Mouse (Mus musculus): ENCODE measurements around the gene Cntnap2. TPM values are rescaled to one million over a fixed set of nuclear protein-coding genes. Genes with fewer than 3 reads are reported as not detected.

The Cntnap2 gene
- polyA plus RNA-seq, 1 experiment: 0.26 TPM

- TF ChIP-seq TAL1 (IDR thresholded peaks at IDR 0.05; ENCODE audit: low read length): no peak
- no peak for TF ChIP-seq GATA1 (IDR thresholded peaks at IDR 0.05; ENCODE audit: low read length)
- no peak overlapping the region for H3K4me3 ChIP-seq (replicated peaks)
- no peaks in the 10 kb centered on the region for H3K9me3 ChIP-seq (ENCODE audit: control insufficient read depth, low read length)
Observed at GRCm38 (mm10) chr6:45290154-45290553, 231.0 kb downstream of the Cntnap2 start.

GRCm38 (mm10) chr6:45317455-45317854 is 258.3 kb downstream of the Cntnap2 start:
- Histone ChIP-seq H3K4me3 (replicated peaks) (no peak overlapping the region), H3K36me3 (ENCODE audit: control insufficient read depth) (no peaks in the 10 kb centered on the region), H3K9me3 (ENCODE audit: control insufficient read depth, low read length) (no peaks in the 10 kb centered on the region), H3K4me1 (ENCODE audit: control insufficient read depth) (no peaks in the 10 kb centered on the region), H3K27me3 (ENCODE audit: control insufficient read depth) (no peaks in the 10 kb centered on the region)
- TF ChIP-seq TAL1 (IDR thresholded peaks at IDR 0.05; ENCODE audit: low read length) (no peak), GATA1 (IDR thresholded peaks at IDR 0.05; ENCODE audit: low read length) (no peak)

More at GRCm38 (mm10) chr6:45290154-45290553, 231.0 kb downstream of the Cntnap2 start:
- H3K4me1 ChIP-seq (ENCODE audit: control insufficient read depth): no peaks in the 10 kb centered on the region
- H3K27me3 ChIP-seq (ENCODE audit: control insufficient read depth): no peaks in the 10 kb centered on the region
- H3K36me3 ChIP-seq (ENCODE audit: control insufficient read depth): no peaks in the 10 kb centered on the region

GRCm38 (mm10) chr6:45323505-45323904 is 264.3 kb downstream of the Cntnap2 start:
- Histone ChIP-seq H3K4me3 (replicated peaks) (no peak overlapping the region), H3K27me3 (ENCODE audit: control insufficient read depth) (no peaks in the 10 kb centered on the region), H3K4me1 (ENCODE audit: control insufficient read depth) (no peaks in the 10 kb centered on the region), H3K9me3 (ENCODE audit: control insufficient read depth, low read length) (no peaks in the 10 kb centered on the region), H3K36me3 (ENCODE audit: control insufficient read depth) (no peaks in the 10 kb centered on the region)
- no peak for TF ChIP-seq GATA1 (IDR thresholded peaks at IDR 0.05; ENCODE audit: low read length)
- TF ChIP-seq TAL1 (IDR thresholded peaks at IDR 0.05; ENCODE audit: low read length): no peak

- Histone ChIP-seq H3K36me3 (ENCODE audit: control insufficient read depth) (no peaks in the 10 kb centered on the region), H3K27me3 (ENCODE audit: control insufficient read depth) (no peaks in the 10 kb centered on the region), H3K4me1 (ENCODE audit: control insufficient read depth) (no peaks in the 10 kb centered on the region), H3K4me3 (replicated peaks) (no peak overlapping the region), H3K9me3 (ENCODE audit: control insufficient read depth, low read length) (no peaks in the 10 kb centered on the region)
- no peak for TF ChIP-seq TAL1 (IDR thresholded peaks at IDR 0.05; ENCODE audit: low read length)
- TF ChIP-seq GATA1 (IDR thresholded peaks at IDR 0.05; ENCODE audit: low read length): no peak
Observed at GRCm38 (mm10) chr6:45327952-45328485, 268.9 kb downstream of the Cntnap2 start.

- H3K27me3 ChIP-seq (ENCODE audit: control insufficient read depth): no peaks in the 10 kb centered on the region
- H3K9me3 ChIP-seq (ENCODE audit: control insufficient read depth, low read length): no peaks in the 10 kb centered on the region
- TF ChIP-seq TAL1 (IDR thresholded peaks at IDR 0.05; ENCODE audit: low read length) (no peak), GATA1 (IDR thresholded peaks at IDR 0.05; ENCODE audit: low read length) (no peak)
- no peaks in the 10 kb centered on the region for H3K4me1 ChIP-seq (ENCODE audit: control insufficient read depth)
- no peak overlapping the region for H3K4me3 ChIP-seq (replicated peaks)
- no peaks in the 10 kb centered on the region for H3K36me3 ChIP-seq (ENCODE audit: control insufficient read depth)
Observed at GRCm38 (mm10) chr6:45345396-45345795, 286.2 kb downstream of the Cntnap2 start.

- H3K36me3 ChIP-seq (ENCODE audit: control insufficient read depth): no peaks in the 10 kb centered on the region
- no peaks in the 10 kb centered on the region for H3K9me3 ChIP-seq (ENCODE audit: control insufficient read depth, low read length)
- no peaks in the 10 kb centered on the region for H3K27me3 ChIP-seq (ENCODE audit: control insufficient read depth)
- no peak overlapping the region for H3K4me3 ChIP-seq (replicated peaks)
- TF ChIP-seq GATA1 (IDR thresholded peaks at IDR 0.05; ENCODE audit: low read length) (no peak), TAL1 (IDR thresholded peaks at IDR 0.05; ENCODE audit: low read length) (no peak)
- no peaks in the 10 kb centered on the region for H3K4me1 ChIP-seq (ENCODE audit: control insufficient read depth)
Observed at GRCm38 (mm10) chr6:45345953-45346352, 286.8 kb downstream of the Cntnap2 start.

- no peaks in the 10 kb centered on the region for H3K4me1 ChIP-seq (ENCODE audit: control insufficient read depth)
- H3K9me3 ChIP-seq (ENCODE audit: control insufficient read depth, low read length): no peaks in the 10 kb centered on the region
- H3K27me3 ChIP-seq (ENCODE audit: control insufficient read depth): no peaks in the 10 kb centered on the region
- H3K36me3 ChIP-seq (ENCODE audit: control insufficient read depth): no peaks in the 10 kb centered on the region
- no peak overlapping the region for H3K4me3 ChIP-seq (replicated peaks)
- no peak for TF ChIP-seq TAL1 (IDR thresholded peaks at IDR 0.05; ENCODE audit: low read length)
- TF ChIP-seq GATA1 (IDR thresholded peaks at IDR 0.05; ENCODE audit: low read length): no peak
Observed at GRCm38 (mm10) chr6:45366442-45366841, 307.3 kb downstream of the Cntnap2 start.

GRCm38 (mm10) chr6:45381126-45381525 is 322.0 kb downstream of the Cntnap2 start:
- Histone ChIP-seq H3K9me3 (ENCODE audit: control insufficient read depth, low read length) (no peaks in the 10 kb centered on the region), H3K27me3 (ENCODE audit: control insufficient read depth) (no peaks in the 10 kb centered on the region), H3K36me3 (ENCODE audit: control insufficient read depth) (no peaks in the 10 kb centered on the region), H3K4me1 (ENCODE audit: control insufficient read depth) (no peaks in the 10 kb centered on the region), H3K4me3 (replicated peaks) (no peak overlapping the region)
- TF ChIP-seq GATA1 (IDR thresholded peaks at IDR 0.05; ENCODE audit: low read length): no peak
- no peak for TF ChIP-seq TAL1 (IDR thresholded peaks at IDR 0.05; ENCODE audit: low read length)

GRCm38 (mm10) chr6:45389034-45389433 is 329.9 kb downstream of the Cntnap2 start:
- no peaks in the 10 kb centered on the region for H3K9me3 ChIP-seq (ENCODE audit: control insufficient read depth, low read length)
- no peaks in the 10 kb centered on the region for H3K27me3 ChIP-seq (ENCODE audit: control insufficient read depth)
- no peak for TF ChIP-seq TAL1 (IDR thresholded peaks at IDR 0.05; ENCODE audit: low read length)
- no peak for TF ChIP-seq GATA1 (IDR thresholded peaks at IDR 0.05; ENCODE audit: low read length)
- H3K4me1 ChIP-seq (ENCODE audit: control insufficient read depth): no peaks in the 10 kb centered on the region
- H3K36me3 ChIP-seq (ENCODE audit: control insufficient read depth): no peaks in the 10 kb centered on the region
- no peak overlapping the region for H3K4me3 ChIP-seq (replicated peaks)

- Histone ChIP-seq H3K36me3 (ENCODE audit: control insufficient read depth) (no peaks in the 10 kb centered on the region), H3K4me1 (ENCODE audit: control insufficient read depth) (no peaks in the 10 kb centered on the region)
- TF ChIP-seq GATA1 (IDR thresholded peaks at IDR 0.05; ENCODE audit: low read length) (no peak), TAL1 (IDR thresholded peaks at IDR 0.05; ENCODE audit: low read length) (no peak)
Observed at GRCm38 (mm10) chr6:45413629-45414028, 354.5 kb downstream of the Cntnap2 start.

More at GRCm38 (mm10) chr6:45413629-45414028, 354.5 kb downstream of the Cntnap2 start:
- Histone ChIP-seq H3K9me3 (ENCODE audit: control insufficient read depth, low read length) (no peaks in the 10 kb centered on the region), H3K4me3 (replicated peaks) (no peak overlapping the region), H3K27me3 (ENCODE audit: control insufficient read depth) (no peaks in the 10 kb centered on the region)

All from erythroblast, embryonic 14.5 days (primary cell).